Mouse (Mus musculus) lung, embryonic 16.5 days (tissue): ENCODE measurements around the gene Fer. TPM values are rescaled to one million over a fixed set of nuclear protein-coding genes. Genes with fewer than 3 reads are reported as not detected.

Experiments used
- ATAC-seq: fragments of 200-750 bp; cut with Nextera tagmentation; 2 replicates; pipeline ENCODE4 v1.8.0; 2017; ENCODE audit warnings: low read depth, mild to moderate bottlenecking, moderate library complexity
- H3K27ac ChIP-seq: fragments of 300-500 bp; sonication (generic); 2 replicates; pipeline ENCODE4 v1.5.1; 2014; ENCODE audit warnings: mild to moderate bottlenecking, control low read depth, low read length
- H3K27me3 ChIP-seq: fragments of 300-500 bp; sonication (generic); 2 replicates; pipeline ENCODE4 v1.6.1; 2014; ENCODE audit warnings: low read depth, low read length, mixed read lengths; ENCODE audit not compliant: control insufficient read depth, insufficient read depth
- H3K36me3 ChIP-seq: fragments of 300-500 bp; sonication (generic); 2 replicates; pipeline ENCODE4 v1.6.1; 2014; ENCODE audit warnings: low read length; ENCODE audit not compliant: control insufficient read depth, insufficient read depth
- H3K4me1 ChIP-seq: fragments of 300-500 bp; sonication (generic); replicated peaks from 2 replicates; pipeline ENCODE4 v1.6.1; 2014; ENCODE audit warnings: low read length, mixed read lengths; ENCODE audit not compliant: control insufficient read depth, insufficient read depth
- H3K4me2 ChIP-seq: fragments of 300-500 bp; sonication (generic); 2 replicates; pipeline ENCODE4 v1.6.1; 2014; ENCODE audit warnings: low read depth, low read length, control low read depth
- H3K4me3 ChIP-seq: fragments of 300-500 bp; sonication (generic); 2 replicates; pipeline ENCODE4 v1.5.1; 2014; ENCODE audit warnings: mild to moderate bottlenecking, low read length, control low read depth
- H3K9ac ChIP-seq: fragments of 300-500 bp; sonication (generic); 2 replicates; pipeline ENCODE4 v1.6.1; 2014; ENCODE audit warnings: low read length, control low read depth
- H3K9me3 ChIP-seq: fragments of 300-500 bp; sonication (generic); 2 replicates; pipeline ENCODE4 v1.6.1; 2016; ENCODE audit warnings: low read length; ENCODE audit not compliant: control insufficient read depth
- WGBS: fragments of 180-500 bp; shearing (Covaris S2); extraction: QIAGEN DNeasy Blood & Tissue Kit; methylation state at CpG from one replicate; pipeline ENCODE4 v1.1.7; 2014; 5-methylcytosine and 5-hydroxymethylcytosine counted together
- polyA plus RNA-seq: library from polyadenylated mRNA; unstranded; fragments of >200 nt; fragmentation: Nextera tagmentation; extraction: Ambion mirVana; gene quantifications from 2 replicates; pipeline ENCODE4 v1.2.1, GENCODE M21; 2015

Fer gene
- polyA plus RNA-seq, 1 experiment from 2014 or later: 28.5 TPM

GRCm38 (mm10) chr17:64126904-64127303 lies 264.0 kb downstream of the Fer start:
- Histone ChIP-seq H3K27ac (no peak overlapping the region), H3K4me2 (no peak overlapping the region), H3K9me3 (no peaks in the 10 kb centered on the region), H3K4me1 (no peaks in the 10 kb centered on the region; the same call in 1 of the 2 replicates), H3K36me3 (no peaks in the 10 kb centered on the region), H3K27me3 (no peaks in the 10 kb centered on the region), H3K9ac (no peak overlapping the region), H3K4me3 (no peak overlapping the region)
- no peak for ATAC-seq
- WGBS: 76% methylated on average over 5 of the region's 5 CpGs

GRCm38 (mm10) chr17:64129750-64130149 lies 266.9 kb downstream of the Fer start:
- WGBS: 31% methylated on average over 2 of the region's 2 CpGs
- H3K4me2 ChIP-seq: no peak overlapping the region
- H3K27ac ChIP-seq: no peak overlapping the region
- H3K4me3 ChIP-seq: no peak overlapping the region
- no peak overlapping the region for H3K9ac ChIP-seq
- H3K9me3 ChIP-seq: no peaks in the 10 kb centered on the region
- no peaks in the 10 kb centered on the region for H3K36me3 ChIP-seq
- H3K4me1 ChIP-seq: peaks cover 2% of the 10 kb centered on the region; the same call in 1 of the 2 replicates
- H3K27me3 ChIP-seq: no peaks in the 10 kb centered on the region
- no peak for ATAC-seq

DNA sequence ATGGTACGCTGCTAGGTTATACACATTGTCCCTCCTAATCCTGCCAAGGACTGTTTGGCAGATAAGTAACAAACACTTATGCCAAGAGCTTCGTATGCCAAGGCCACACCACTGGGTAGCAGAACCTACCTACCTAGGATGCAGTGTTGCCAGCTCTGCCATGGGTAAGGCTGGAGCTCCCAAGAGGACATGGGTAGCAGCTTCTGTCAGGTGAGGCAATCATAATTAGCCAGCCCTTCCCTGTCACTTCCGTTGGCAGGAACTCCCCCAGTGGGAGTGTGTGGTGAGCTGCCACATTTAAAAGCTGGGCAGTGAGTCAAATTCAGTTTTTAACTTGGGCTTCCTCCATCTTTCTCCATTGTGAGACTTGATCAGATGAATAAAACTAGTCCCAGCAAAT lies 267.5 kb downstream of the Fer start:
- no peak overlapping the region for H3K4me3 ChIP-seq
- ATAC-seq: peak; percentile 64

GRCm38 (mm10) chr17:64132183-64132582 lies 269.3 kb downstream of the Fer start:
- no peaks in the 10 kb centered on the region for H3K9me3 ChIP-seq
- H3K27me3 ChIP-seq: no peaks in the 10 kb centered on the region
- no peak overlapping the region for H3K4me3 ChIP-seq
- H3K27ac ChIP-seq: no peak overlapping the region
- ATAC-seq: peak; percentile 38
- no peaks in the 10 kb centered on the region for H3K36me3 ChIP-seq
- WGBS: 58% methylated on average over 6 of the region's 6 CpGs
- no peak overlapping the region for H3K4me2 ChIP-seq
- H3K4me1 ChIP-seq: peaks cover 2% of the 10 kb centered on the region; the same call in 1 of the 2 replicates
- H3K9ac ChIP-seq: no peak overlapping the region

More for the DNA sequence above, 267.5 kb downstream of the Fer start:
- Histone ChIP-seq H3K9ac (no peak overlapping the region), H3K4me1 (peaks cover 2% of the 10 kb centered on the region; the same call in 1 of the 2 replicates), H3K27ac (no peak overlapping the region), H3K36me3 (no peaks in the 10 kb centered on the region), H3K27me3 (no peaks in the 10 kb centered on the region), H3K9me3 (no peaks in the 10 kb centered on the region), H3K4me2 (no peak overlapping the region)
- WGBS: 47% methylated on average over 3 of the region's 3 CpGs

GRCm38 (mm10) chr17:64135941-64136650 lies 273.2 kb downstream of the Fer start:
- Histone ChIP-seq H3K4me2 (no peak overlapping the region), H3K27me3 (no peaks in the 10 kb centered on the region), H3K4me3 (no peak overlapping the region), H3K27ac (no peak overlapping the region), H3K9me3 (no peaks in the 10 kb centered on the region), H3K9ac (no peak overlapping the region), H3K36me3 (peaks cover 4% of the 10 kb centered on the region; the same call in 1 of the 2 replicates), H3K4me1 (peaks cover 7% of the 10 kb centered on the region; the same call in 1 of the 2 replicates)
- WGBS: 58% methylated on average over 8 of the region's 8 CpGs
- ATAC-seq: no peak

DNA sequence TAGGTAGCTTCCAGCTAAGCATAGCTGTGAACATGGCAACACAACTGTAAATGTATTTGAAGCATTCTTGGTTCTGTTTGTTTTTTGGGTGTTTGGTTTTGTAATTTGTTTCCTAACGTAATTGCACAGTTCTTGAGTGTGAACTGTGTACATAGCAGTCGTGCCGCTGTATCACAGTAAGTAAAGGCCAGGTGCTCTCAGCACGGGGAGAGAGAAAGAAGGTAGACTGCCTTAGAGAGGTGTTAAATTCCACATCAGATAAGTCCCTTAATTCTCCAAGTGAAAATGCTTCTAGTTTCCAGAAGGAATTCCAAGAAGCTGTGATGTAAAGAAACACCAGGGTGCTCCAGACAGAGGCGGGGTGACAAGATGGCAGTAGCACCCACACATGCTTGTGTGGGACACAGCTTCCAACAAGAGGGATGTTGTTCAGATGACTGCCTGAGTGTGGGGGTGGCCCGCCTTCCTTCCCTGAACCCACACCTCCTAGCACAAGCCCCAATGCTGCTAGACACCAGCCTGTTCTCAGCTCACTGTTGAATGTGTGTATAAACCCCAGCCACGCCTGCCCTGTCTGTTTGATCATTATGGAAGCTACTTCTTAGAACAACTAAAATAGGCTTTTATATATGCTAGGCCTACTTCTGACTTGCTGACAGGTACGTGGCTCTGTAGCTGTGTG lies 275.3 kb downstream of the Fer start:
- H3K27ac ChIP-seq: peak overlapping the region; percentile 57
- no peaks in the 10 kb centered on the region for H3K9me3 ChIP-seq
- peaks cover 4% of the 10 kb centered on the region; the same call in 1 of the 2 replicates for H3K36me3 ChIP-seq
- peak; percentile 71 for ATAC-seq
- H3K9ac ChIP-seq: no peak overlapping the region
- H3K4me2 ChIP-seq: no peak overlapping the region
- no peak overlapping the region for H3K4me3 ChIP-seq
- H3K27me3 ChIP-seq: no peaks in the 10 kb centered on the region
- 63% methylated on average over 8 of the region's 8 CpGs for WGBS
- H3K4me1 ChIP-seq: peaks cover 4% of the 10 kb centered on the region; the same call in 1 of the 2 replicates

DNA sequence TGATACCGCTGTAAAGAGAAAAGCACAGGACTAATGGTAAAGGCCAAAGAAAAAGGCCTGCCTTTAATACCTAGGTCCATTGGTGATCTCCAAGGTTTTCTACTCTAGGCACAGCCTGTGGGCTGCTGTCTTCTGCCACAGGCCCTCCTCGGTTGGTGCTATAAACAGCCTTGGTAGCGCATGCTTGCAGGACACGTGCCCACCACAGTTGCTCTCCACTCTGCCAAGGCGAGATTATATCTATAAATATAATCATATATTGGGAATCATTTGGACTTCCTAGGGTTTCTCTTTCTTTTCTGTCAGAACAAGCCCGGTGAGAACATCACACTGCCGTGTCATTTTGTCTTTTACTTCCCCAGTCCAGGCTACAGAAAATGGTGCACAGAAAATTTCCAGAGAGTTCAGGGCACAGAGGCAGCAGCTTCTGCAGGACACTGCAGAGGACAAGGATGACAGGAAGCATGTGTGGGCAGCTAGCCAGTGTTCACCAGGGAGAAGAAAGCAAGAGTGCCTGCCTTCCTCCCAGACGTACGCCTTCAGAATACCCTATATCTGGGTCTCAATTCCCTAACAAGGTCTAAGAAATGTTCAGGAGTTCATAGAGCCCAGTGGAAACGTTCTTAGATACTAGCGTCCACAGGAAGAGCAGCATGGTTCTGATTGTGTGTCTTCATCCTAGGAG lies 276.5 kb downstream of the Fer start:
- no peak overlapping the region for H3K27ac ChIP-seq
- no peaks in the 10 kb centered on the region for H3K27me3 ChIP-seq
- H3K9ac ChIP-seq: no peak overlapping the region
- no peaks in the 10 kb centered on the region for H3K9me3 ChIP-seq
- no peak overlapping the region for H3K4me3 ChIP-seq
- H3K4me1 ChIP-seq: peaks cover 4% of the 10 kb centered on the region; the same call in 1 of the 2 replicates
- no peak overlapping the region for H3K4me2 ChIP-seq
- peaks cover 4% of the 10 kb centered on the region; the same call in 1 of the 2 replicates for H3K36me3 ChIP-seq
- WGBS: 84% methylated on average over 11 of the region's 11 CpGs
- no peak for ATAC-seq

- Histone ChIP-seq H3K4me2 (no peak overlapping the region), H3K4me1 (peaks cover 4% of the 10 kb centered on the region; the same call in 1 of the 2 replicates), H3K9ac (no peak overlapping the region), H3K27me3 (no peaks in the 10 kb centered on the region), H3K36me3 (peaks cover 4% of the 10 kb centered on the region; the same call in 1 of the 2 replicates), H3K9me3 (no peaks in the 10 kb centered on the region), H3K27ac (no peak overlapping the region), H3K4me3 (no peak overlapping the region)
- 84% methylated on average over 18 of the region's 18 CpGs for WGBS
- no peak for ATAC-seq
These were observed 277.4 kb downstream of the Fer start for GRCm38 (mm10) chr17:64140063-64140850.
